Mouse (Mus musculus) urinary bladder, adult 18-20 months (tissue): ENCODE measurements around the gene 1700049E17Rik2.
"Not testable (repeated sequence)": the region's sequence is repeated elsewhere in the genome, so short reads cannot be mapped to it uniquely, and the experiment has no call there.

Experiments used
- DNase-seq, 2 experiments: peaks; one replicate each; pipeline ENCODE4 v3.0.0; 2022; ENCODE audit warnings: low spot score in 2 of 2, mixed read lengths in 2 of 2

The 1700049E17Rik2 gene

GRCm38 (mm10) chr14:41572911-41573310, at the start of gene 1700049E17Rik2:
1700049E17Rik2 (plus strand) TSS chr14:41573211.
- not testable (repeated sequence) for DNase-seq

DNA sequence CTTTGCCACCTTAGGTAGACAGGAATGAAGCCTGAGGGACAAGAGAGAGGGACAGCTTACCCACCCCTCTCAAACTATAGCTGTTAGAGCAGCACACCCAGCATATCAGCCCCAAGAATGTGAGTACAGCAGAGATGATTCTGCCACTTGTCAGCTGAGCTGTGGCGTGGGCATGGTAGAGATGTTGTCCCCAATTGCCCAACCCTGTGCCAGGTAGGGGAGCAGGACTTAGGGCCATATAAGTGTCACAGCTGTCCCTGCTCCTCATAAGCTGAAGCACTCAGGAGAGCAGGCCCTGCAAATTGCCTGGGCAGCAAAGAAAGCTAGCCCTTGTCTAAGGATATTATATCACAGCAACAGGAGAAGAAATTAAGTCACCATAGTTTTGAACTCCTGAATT, 48.3 kb upstream of the 1700049E17Rik2 start:
- not testable (repeated sequence) for DNase-seq

DNA sequence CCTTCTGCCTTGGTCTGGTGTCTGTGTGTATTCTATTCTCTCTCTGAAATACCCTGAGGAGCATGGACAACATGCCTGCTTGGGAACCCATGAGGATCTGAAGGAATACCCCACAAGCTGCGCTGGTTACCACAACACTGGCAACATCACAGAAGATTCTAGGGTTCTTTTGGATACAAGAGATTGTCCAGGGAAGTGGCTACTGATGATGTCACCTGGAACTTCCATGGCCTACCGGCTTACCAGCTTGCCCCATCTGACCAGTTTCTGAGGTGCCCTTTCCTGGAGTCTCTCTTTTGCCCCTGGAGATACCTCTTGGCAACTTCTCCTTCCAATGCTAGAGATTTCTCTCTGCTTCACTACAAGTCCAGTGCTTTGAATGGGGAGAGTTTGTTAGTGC, 17.5 kb upstream of the 1700049E17Rik2 start, which contains the start of gene Gm7970:
TSS of gene Gm7970 (minus strand) at position 101 of the 400 bp plus-strand sequence.
- not testable (repeated sequence) for DNase-seq

GRCm38 (mm10) chr14:41586346-41586745, 13.3 kb downstream of the 1700049E17Rik2 start:
- not testable (repeated sequence) for DNase-seq

DNA sequence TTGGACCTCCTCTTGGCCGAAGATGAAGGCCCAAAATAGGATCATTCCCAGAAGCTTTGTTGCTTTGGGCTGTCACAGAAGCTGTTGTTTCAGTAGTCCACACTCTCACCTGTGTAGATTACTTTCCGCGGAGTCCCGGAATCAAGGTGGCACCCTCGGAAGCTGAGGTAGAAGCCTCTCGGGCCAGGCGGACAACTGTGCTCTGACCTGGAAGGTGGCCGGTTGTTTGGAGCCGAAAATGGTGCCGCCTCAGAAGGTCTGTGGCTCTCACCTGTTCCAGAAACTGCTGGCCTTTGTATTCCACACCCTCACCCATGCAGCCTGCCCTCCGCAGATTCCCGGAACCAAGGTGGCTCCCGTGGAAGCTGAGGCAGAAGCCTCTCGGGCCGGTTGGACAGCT, 27.9 kb downstream of the 1700049E17Rik2 start:
- DNase-seq, result not testable (repeated sequence)

GRCm38 (mm10) chr14:41610690-41611089, 37.7 kb downstream of the 1700049E17Rik2 start:
- not testable (repeated sequence) for DNase-seq

DNA sequence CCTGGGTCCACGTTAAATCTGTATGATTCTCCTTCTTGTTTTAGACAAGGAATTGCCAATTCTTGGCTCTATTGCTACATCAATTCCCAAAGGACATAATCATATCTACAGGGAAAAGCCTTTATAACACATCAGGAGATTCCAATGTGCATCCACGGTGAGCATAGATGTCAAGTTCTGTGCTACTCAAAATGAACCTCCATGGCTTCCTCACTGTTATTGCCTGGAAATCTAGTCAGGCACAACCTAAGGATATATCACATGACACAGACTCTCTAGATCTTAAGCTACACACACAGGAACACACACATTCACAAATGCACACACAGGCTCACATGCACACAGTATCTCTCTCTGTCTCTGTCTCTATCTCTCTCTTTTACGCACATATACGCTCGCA, 49.5 kb downstream of the 1700049E17Rik2 start:
- not testable (repeated sequence) for DNase-seq

DNA sequence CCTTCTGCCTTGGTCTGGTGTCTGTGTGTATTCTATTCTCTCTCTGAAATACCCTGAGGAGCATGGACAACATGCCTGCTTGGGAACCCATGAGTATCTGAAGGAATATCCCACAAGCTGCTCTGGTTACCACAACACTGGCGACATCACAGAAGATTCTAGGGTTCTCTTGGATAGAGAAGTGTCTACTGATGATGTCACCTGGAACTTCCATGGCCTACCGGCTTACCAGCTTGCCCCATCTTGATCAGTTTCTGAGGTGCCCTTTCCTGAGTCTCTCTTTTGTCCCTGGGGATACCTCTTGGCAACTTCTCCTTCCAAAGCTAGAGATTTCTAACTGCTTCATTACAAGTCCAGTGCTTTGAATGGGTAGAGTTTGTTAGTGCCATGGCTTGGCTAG, 51.5 kb downstream of the 1700049E17Rik2 start, which contains the start of gene Gm3072:
TSS of gene Gm3072 (minus strand) at position 101 of the 400 bp plus-strand sequence.
- DNase-seq, result not testable (repeated sequence)

DNA sequence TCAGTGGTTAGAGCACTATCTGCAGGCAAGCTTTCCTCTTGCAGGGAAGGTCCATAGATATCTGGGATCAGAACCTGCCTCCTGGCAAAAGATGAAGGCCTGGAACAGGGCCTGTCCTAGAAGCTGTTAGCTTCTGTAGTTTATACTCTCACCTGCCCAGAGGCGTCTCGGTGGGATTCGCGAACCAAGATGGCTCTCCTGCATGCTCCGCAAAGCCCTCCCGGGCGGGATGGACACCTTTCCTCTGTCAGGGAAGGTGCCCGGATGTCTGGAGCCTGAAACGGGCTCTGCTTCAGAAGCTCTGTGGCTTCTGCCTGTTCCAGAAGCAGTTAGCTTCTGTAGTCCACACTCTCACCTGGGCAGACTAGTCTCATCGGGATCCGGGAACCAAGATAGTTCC, 57.1 kb downstream of the 1700049E17Rik2 start:
- DNase-seq, result not testable (repeated sequence)
